Mouse (Mus musculus): ENCODE measurements around the gene Ank3. TPM values are rescaled to one million over a fixed set of nuclear protein-coding genes. Genes with fewer than 3 reads are reported as not detected.

Gene Ank3
- polyA plus RNA-seq, 3 experiments from 2014 or later = 0.58 to 0.98 TPM; not detected in 1

GRCm38 (mm10) chr10:69786220-69786993 lies 387.8 kb downstream of the Ank3 start:
- ATAC-seq = no peak

- ATAC-seq = no peak
Observed at GRCm38 (mm10) chr10:69787379-69787778, 388.8 kb downstream of the Ank3 start.

DNA sequence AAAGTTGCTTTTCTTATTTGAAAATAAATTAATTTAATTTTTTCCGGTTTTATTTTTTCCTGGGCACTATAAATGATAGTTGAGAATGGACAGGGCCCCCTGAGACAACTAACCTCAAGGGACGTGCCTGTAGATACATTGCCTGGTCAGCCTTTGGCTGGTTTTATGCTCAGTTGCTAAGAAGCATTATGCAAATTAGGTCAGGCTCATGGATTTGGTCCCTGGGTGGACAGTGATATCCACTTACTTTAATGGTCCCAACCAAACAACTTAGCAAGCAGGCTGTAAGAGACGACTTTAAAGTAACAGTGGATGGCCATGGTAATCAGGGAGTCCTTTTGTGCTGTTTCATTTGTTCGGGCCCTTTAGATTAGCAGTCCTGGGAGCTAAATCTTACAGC lies 392.0 kb downstream of the Ank3 start:
- ATAC-seq = no peak

DNA sequence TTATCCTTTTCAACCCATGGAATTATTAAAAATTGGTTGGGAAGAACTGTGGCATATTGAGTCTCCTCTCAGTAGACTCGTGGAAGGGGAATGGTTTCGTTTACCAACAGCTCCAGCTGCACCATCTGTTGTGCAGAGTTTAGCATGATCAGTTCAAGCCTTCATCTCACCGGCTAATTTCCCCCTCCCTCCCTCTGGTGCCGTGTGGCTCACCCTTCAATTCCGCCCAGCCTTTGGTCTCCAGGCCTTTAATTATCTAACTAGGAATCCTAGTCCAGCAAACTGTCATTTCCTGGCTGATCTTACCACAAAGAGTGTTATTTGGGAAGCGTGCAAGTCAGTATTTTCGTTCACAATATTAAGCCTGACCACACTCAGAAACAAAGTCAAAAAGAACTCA lies 393.4 kb downstream of the Ank3 start:
- no peak for ATAC-seq

GRCm38 (mm10) chr10:69792400-69792799 lies 393.8 kb downstream of the Ank3 start:
- ATAC-seq = no peak

- no peak for ATAC-seq
Observed at GRCm38 (mm10) chr10:69793079-69793478, 394.5 kb downstream of the Ank3 start.

DNA sequence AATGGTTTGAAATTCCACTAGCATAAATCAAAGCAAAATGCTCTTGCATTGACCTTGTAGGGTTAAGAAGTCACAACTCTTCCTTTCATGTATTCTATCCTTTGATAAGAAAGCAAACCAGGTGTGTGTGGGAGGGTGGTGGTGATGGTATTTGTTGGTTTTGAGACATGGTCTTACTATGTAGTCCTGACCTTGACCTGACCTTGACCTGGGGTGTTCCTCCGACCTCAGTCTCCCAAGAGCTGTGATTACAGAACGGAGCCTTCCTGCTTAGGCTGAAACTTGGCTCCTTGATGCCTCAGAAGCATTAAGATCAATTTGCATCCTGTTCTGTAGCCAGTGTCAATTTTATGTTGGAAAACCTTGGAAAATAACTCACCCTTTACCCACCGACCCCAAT lies 397.1 kb downstream of the Ank3 start:
- no peak for ATAC-seq

DNA sequence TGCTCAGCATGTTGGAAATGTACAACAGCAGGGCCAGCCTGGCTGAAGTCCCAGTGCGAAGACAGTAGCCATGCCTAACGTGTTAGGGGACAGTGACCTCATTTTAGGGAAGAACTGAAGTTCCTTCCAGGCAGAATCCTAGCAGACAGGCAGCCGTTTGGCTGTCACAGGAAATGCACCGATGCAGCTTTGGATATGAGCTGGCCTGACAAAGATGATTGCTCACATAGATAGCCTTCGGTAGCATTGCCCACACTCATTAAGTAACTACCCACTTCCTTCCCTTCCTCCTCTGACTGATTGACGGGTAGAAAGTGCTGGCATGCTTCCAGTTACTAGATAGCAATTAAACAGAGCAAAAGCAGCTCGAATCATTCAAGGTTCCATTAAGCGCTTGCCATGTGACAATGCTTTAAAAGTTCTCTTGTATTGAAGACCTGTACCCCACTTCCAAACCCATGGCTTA lies 397.9 kb downstream of the Ank3 start:
- no peak for ATAC-seq

DNA sequence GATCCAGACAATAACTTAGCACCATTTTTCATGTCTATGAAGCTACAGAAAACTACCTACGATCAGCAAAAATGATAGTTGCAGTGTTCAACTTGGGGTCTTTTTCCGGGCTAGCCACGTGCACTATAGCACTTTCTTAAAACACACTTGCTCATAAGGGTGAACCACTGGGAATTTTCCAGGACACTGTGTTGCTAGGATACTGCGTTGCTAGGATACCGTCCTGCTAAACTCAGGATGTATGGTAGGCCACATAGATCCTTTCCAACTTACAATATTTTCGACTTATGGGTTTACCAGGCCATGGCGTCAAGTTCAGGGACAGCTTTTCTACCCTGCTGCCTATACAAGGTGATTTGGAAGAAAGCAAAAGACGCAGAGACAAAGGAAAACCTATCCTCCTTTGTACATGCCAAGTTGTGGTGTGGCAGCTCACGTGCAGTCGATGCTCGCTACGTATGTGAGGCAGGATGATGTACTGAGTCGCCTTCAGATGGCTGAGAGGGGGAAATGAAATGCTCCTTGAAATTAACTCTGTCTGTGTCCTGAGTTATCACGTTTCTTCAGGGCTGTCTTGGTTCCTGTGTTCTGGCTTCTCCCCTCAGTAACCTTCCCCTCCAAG lies 404.7 kb downstream of the Ank3 start:
- no peak for ATAC-seq

DNA sequence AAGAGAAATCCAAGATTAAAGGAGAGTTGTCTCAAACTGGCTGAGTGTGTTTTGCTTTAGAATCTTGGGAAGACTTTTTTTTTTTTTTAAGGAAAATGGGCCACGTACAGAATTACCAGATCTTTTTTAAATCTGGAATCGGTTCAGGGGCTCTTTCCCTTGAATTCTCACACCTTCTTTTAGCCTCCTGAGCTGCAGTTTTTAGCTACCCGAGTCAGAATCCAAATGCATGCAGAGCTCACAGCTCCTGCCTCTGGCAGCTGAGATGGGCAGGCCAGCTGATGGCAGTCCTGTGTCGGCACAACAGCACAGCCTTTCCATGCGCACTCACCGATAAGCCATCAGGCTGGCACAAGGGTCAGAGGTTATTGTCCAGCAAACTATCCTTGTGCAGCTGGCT lies 406.0 kb downstream of the Ank3 start:
- no peak for ATAC-seq

DNA sequence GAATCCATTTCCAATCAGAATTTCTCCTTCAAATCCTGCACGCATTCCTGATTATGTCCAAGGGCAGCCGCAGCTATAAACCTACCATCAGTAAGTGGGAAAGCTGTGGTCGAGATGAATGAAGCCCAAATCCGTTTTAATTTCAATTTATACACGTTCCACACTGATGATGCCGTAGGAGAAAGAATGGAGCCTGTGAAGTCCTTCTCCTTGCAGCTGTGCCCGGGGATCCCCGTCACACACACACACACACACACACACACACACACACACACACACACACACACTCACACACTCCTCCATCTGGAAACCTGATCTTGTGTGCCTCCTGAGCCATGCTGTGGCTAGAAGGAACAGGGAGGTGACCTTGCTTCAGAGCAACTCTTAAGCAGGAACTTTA lies 412.2 kb downstream of the Ank3 start:
- ATAC-seq = no peak

- ATAC-seq = no peak
Observed at GRCm38 (mm10) chr10:69813823-69814522, 415.4 kb downstream of the Ank3 start.

DNA sequence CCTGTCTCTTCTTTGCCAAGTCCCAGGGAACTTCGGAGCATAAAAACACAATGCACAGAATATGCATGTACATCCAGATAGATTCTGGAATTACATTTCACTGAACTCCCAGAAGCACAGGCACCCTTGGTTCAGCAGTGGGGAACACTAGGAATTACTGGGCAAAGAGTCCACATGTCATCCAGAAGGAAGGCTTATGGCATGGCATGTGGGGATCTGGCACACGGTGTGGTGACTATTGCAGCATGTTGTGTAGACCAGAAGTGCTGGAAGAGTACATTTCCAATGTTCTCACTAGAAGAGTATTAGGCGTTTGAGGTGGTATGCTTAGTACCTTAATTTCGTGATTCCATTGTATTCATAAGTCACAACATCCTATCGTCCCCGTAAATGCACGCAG lies 422.7 kb downstream of the Ank3 start:
- ATAC-seq = no peak

DNA sequence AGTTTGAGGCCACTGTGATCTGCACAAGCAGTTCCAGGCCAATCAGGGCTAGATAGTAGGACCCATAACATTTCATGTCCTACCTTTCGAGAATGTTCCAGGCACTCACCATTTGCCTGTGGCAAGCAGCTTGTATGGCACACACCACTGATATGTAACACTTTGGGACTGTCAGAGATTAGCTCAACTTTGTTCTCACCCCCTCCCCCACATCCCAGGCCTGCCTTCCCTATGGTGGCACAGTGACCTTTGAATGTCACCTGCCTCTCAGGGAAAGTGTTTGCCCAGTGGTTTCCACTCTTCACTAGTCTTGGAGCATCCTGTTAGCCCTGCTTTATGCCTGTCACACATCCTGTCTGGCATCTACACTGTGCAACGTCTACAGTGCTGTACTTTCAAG lies 430.2 kb downstream of the Ank3 start:
- no peak for ATAC-seq

DNA sequence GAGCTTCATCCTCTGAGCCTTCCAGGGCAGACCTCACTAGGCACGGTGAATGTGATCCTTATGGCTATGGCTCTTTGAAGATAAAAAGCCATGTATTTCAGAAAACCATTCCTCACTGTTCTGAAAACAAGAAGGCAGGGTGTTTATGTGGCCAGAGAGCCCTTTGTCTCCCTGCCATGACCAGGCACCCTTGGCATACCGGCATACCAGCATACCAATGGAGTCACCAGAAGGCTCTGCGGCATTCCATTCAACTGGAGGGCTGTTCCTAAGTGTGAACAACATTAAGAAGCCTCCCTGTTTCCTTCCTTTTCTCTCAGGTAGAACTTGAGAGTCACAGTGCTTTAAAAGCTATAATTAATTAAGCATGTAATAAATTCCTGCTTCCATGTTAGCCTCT lies 430.7 kb downstream of the Ank3 start:
- no peak for ATAC-seq

- ATAC-seq = no peak
Observed at GRCm38 (mm10) chr10:69831568-69831967, 433.0 kb downstream of the Ank3 start.

GRCm38 (mm10) chr10:69832241-69832640 lies 433.7 kb downstream of the Ank3 start:
- no peak for ATAC-seq

DNA sequence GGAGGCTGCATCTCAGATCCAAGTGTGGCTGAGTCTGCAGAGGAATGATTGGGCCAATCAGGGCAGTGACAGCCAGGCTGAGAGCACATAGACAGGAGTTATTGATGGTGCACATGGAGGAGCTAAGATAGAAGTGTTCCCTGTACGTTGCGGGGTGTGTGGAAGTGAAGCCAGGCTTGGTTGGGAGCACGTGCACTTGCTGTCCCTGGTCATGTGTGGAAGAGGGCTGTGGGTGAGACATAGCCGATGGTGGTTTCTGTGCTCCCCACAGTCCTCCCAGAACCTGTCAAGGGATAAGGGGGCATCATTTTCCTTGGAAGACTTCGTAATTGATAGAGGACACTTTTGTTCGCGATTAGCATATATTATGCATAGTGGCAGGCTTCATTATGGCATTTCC lies 434.2 kb downstream of the Ank3 start:
- no peak for ATAC-seq

- ATAC-seq = no peak
Observed at GRCm38 (mm10) chr10:69834700-69835099, 436.1 kb downstream of the Ank3 start.

DNA sequence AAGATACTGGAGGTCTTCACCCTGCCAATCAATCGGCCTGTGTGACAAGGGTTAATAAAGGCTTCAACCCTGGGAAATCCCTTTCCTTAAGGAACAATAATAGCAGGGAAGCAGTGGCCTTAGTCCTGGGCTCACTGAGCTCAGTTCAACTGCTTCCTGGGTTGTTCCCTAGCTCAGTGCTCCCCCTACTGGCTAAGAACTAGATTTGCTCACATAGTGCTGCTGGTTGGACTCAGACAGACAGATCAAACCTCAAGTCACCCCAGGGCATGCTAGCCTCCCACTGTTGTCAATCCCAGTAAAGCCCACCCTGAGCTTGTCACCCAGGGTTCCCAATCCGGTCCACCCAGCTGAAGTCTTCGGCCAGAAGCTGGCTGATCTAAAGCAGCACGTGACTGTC lies 447.2 kb downstream of the Ank3 start:
- ATAC-seq = no peak

DNA sequence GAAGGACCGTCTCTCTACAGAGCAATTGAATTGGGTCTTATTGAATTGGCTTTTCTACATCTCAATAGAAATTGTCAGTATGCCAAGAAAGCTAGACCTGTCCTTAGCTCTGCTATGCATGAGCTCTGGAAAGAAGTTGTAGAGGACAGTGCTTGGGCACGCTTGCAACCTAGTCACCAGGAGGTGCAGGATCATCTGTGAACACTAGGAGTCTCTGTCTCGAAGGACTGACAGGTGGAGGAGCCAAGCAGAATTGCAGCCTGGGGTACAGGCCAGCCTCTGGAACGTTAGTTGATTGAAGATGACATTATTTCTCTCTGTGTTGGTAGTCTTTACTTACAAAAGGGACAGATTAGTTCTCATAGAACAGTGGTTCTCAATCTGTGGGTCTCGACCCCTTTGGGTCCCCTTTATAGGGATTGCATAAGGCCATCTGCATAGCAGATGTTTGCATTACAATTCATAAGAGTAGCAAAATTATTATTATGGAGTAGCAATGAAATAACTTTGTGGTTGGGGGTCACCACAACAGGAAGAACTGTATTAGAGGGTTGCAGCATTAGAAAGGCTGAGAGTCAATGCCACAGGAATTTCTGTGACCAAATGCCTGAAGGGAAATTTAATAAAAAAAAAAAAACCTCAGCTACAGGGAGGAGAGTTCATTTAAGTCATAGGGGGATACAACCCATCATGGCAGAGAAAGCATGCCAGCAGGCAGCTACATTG lies 454.0 kb downstream of the Ank3 start:
- ATAC-seq = no peak

DNA sequence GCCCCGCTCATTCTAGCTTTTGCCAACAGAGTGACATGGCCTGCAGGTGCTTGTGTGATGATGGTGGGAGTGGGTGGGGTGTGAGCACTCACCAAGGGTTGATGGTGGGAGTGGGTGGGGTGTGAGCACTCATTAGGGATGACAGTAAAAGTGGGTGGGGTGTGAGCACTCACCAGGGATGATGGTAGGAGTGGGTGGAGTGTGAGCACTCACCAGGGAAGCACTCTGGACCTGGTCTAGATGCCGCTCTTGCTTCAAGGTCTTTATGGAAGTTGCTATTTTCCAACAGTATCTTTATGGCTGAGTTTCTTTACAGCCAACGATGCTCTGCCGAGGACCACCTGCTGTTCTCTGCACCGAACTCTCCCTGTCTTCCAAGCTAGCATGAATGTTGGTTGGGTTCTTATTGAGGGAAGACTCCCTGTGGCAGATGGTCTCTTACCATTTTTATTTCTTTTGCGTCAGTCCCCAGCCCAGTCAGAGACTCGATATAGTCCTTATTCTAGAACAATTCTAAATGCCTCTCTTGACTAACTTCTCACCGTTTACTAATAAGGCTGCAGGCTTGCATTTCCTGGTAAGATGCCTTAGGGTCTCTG lies 456.1 kb downstream of the Ank3 start:
- ATAC-seq = no peak

- no peak for ATAC-seq
Observed at GRCm38 (mm10) chr10:69858011-69858410, 459.4 kb downstream of the Ank3 start.
